Mouse (Mus musculus) leukemia stem cell, adult 10-12 weeks (primary cell): ENCODE measurements around the gene Ankrd7. TPM values are rescaled to one million over a fixed set of nuclear protein-coding genes. Genes with fewer than 3 reads are reported as not detected.

Experiments
- polyA plus RNA-seq: library from polyadenylated mRNA; stranded (reverse); fragments of >175 nt; gene quantifications from 2 replicates; pipeline ENCODE4 v1.2.3, GENCODE M21; 2012; ENCODE audit warnings: low replicate concordance

Ankrd7 gene
- polyA plus RNA-seq: not detected in 2 replicates

GRCm38 (mm10) chr6:18866018-18866417 lies at the start of gene Ankrd7:
TSS of gene Ankrd7 (plus strand) at chr6:18866318.

GRCm38 (mm10) chr6:18848051-18848701 lies 17.9 kb upstream of the Ankrd7 start, which contains the start of gene Lsm8:
TSS of gene Lsm8 (plus strand) at chr6:18848579.

Other genes with a start within 250 kb of the Ankrd7 start
- gene Lsm8, start 17.7 kb upstream of the Ankrd7 start, polyA plus RNA-seq: 0.08 and 31.9 TPM in 2 replicates